ENCODE assay signal across 8 mouse cellular contexts in genomic region chr7:46096136-46096535, GRCm38 (mm10). TPM values are rescaled to one million over a fixed set of nuclear protein-coding genes. Genes with fewer than 3 reads are reported as not detected.
DNase-seq lines count a peak whose midpoint lies in the region; ATAC-seq and TF ChIP-seq lines count a peak whose summit lies in the region.

No protein-coding gene starts in this region.

- H3K9ac ChIP-seq in intestine, postnatal 0 days (ENCODE audit: low read depth, low read length): no peak overlapping the region
- no peak overlapping the region for H3K9ac ChIP-seq in liver, postnatal 0 days (replicated peaks)

- no peak for TF ChIP-seq EP300 in liver, postnatal 0 days (IDR thresholded peaks at IDR 0.05; ENCODE audit: low read depth)

- 2% methylated on average over 4 of the region's 4 CpGs for WGBS in intestine, postnatal 0 days
- 6% methylated on average over 4 of the region's 4 CpGs for whole genome bisulfite sequencing in liver, postnatal 0 days (ENCODE audit: insufficient replicate concordance)

- TF ChIP-seq CTCF in E14TG2a.4 (conservative IDR thresholded peaks at IDR 0.05; ENCODE audit: low read length): peak; percentile 84
- TF ChIP-seq CTCF in cortical plate, adult 2 months (IDR thresholded peaks at IDR 0.05; ENCODE audit: extremely low read depth, insufficient read depth, low read length): peak; percentile 91
- TF ChIP-seq CTCF in intestine, postnatal 0 days (IDR thresholded peaks at IDR 0.05; ENCODE audit: low read depth): peak; percentile 96
- TF ChIP-seq CTCF in liver, postnatal 0 days (IDR thresholded peaks at IDR 0.05; ENCODE audit: low read depth): peak; percentile 91

- peak; percentile 65 for DNase-seq in adrenal gland, adult 2 months
- DNase-seq in gastrocnemius, postnatal 4 days (ENCODE audit: low spot score in 2 of 2): peak; percentile 58 to 62
- peak; percentile 73 for DNase-seq in liver, postnatal 0 days
- DNase-seq in ovary, adult 18-20 months (ENCODE audit: low spot score): peak; percentile 19
- DNase-seq in urinary bladder, postnatal 25 days (ENCODE audit: low spot score): peak; percentile 65

- no peak for TF ChIP-seq POLR2A in cortical plate, adult 2 months (IDR thresholded peaks at IDR 0.05; ENCODE audit: extremely low read depth, insufficient read depth, low read length)

- no peak overlapping the region for H3K4me2 ChIP-seq in intestine, postnatal 0 days (replicated peaks; ENCODE audit: low read depth)
- no peak overlapping the region for H3K4me2 ChIP-seq in liver, postnatal 0 days (ENCODE audit: low read depth, low read length)

- no peaks in the 10 kb centered on the region for H3K9me3 ChIP-seq in E14TG2a.4 (ENCODE audit: low read length)
- H3K9me3 ChIP-seq in intestine, postnatal 0 days (ENCODE audit: control insufficient read depth): no peaks in the 10 kb centered on the region
- H3K9me3 ChIP-seq in liver, postnatal 0 days (ENCODE audit: low read length): no peaks in the 10 kb centered on the region

- ATAC-seq in intestine, postnatal 0 days: peak; percentile 48
- ATAC-seq in liver, postnatal 0 days: peak; percentile 50; the same call in 1 of the 2 replicates

- peaks cover 36% of the 10 kb centered on the region for H3K27me3 ChIP-seq in E14TG2a.4 (ENCODE audit: insufficient read depth, low read length)
- 0 out of 2 replicates have a peak, but pooled peaks cover 7% of the 10 kb centered on the region for H3K27me3 ChIP-seq in intestine, postnatal 0 days (replicated peaks; ENCODE audit: control insufficient read depth, insufficient read depth, low read length)
- peaks cover 20% of the 10 kb centered on the region for H3K27me3 ChIP-seq in liver, postnatal 0 days (ENCODE audit: insufficient read depth, low read length)

- no peak overlapping the region for H3K27ac ChIP-seq in cortical plate, adult 2 months (ENCODE audit: insufficient read depth, low read length)
- H3K27ac ChIP-seq in intestine, postnatal 0 days (ENCODE audit: low read depth, low read length): no peak overlapping the region
- no peak overlapping the region for H3K27ac ChIP-seq in liver, postnatal 0 days (ENCODE audit: low read depth)

- H3K4me1 ChIP-seq in E14TG2a.4 (replicated peaks; ENCODE audit: low read depth, low read length): peaks cover 26% of the 10 kb centered on the region
- no peaks in the 10 kb centered on the region for H3K4me1 ChIP-seq in cortical plate, adult 2 months (ENCODE audit: control insufficient read depth, insufficient read depth, low read length)
- no peaks in the 10 kb centered on the region for H3K4me1 ChIP-seq in intestine, postnatal 0 days (replicated peaks; ENCODE audit: control insufficient read depth, insufficient read depth, low read length)
- H3K4me1 ChIP-seq in liver, postnatal 0 days (ENCODE audit: insufficient read depth): 0 out of 2 replicates have a peak, but pooled peaks cover 4% of the 10 kb centered on the region

- H3K4me3 ChIP-seq in E14TG2a.4 (replicated peaks; ENCODE audit: low read length): no peak overlapping the region
- no peak overlapping the region for H3K4me3 ChIP-seq in cortical plate, adult 2 months (ENCODE audit: insufficient read depth, low read length)
- no peak overlapping the region for H3K4me3 ChIP-seq in intestine, postnatal 0 days (ENCODE audit: low read depth, low read length)
- no peak overlapping the region for H3K4me3 ChIP-seq in liver, postnatal 0 days (ENCODE audit: low read depth, low read length)

- no peaks in the 10 kb centered on the region for H3K36me3 ChIP-seq in E14TG2a.4 (ENCODE audit: insufficient read depth, low read length)
- no peaks in the 10 kb centered on the region for H3K36me3 ChIP-seq in intestine, postnatal 0 days (ENCODE audit: control insufficient read depth, insufficient read depth)
- H3K36me3 ChIP-seq in liver, postnatal 0 days (replicated peaks; ENCODE audit: insufficient read depth, low read length): no peaks in the 10 kb centered on the region

RNA-seq across cellular contexts. Expression of gene Kcnj11, which starts 4.4 kb away (rescaled TPM):
- 1 to 10 TPM; 2.9 to 3.2 TPM for total RNA-seq in adrenal gland, adult 2 months (2021)
- 1.0 and 3.4 TPM in 2 replicates for polyA plus RNA-seq in adrenal gland, adult 2 months (2012; rRNA removed)
- polyA plus RNA-seq in cortical plate, adult 2 months (2012; rRNA removed): 44.6 and 51.0 TPM in 2 replicates
- 10 to 100 TPM; 41.4 to 45.1 TPM for total RNA-seq in gastrocnemius, postnatal 4 days (2021)
- polyA plus RNA-seq in intestine, postnatal 0 days (2015; fragmentation: Nextera tagmentation; extraction: Ambion mirVana): 0.21 and 0.24 TPM in 2 replicates
- polyA plus RNA-seq in liver, postnatal 0 days (2015; fragmentation: Nextera tagmentation; extraction: Ambion mirVana): not detected in 2 replicates

Comparison
In these comparisons a context has a peak if more than half of its experiments do, and no peak if none do; other contexts are left out.
1. DNase-seq: peak in every context shown above with its lines; median percentile 73 in liver, postnatal 0 days; 65 in adrenal gland, adult 2 months; 65 in urinary bladder, postnatal 25 days; 60 in gastrocnemius, postnatal 4 days; 19 in ovary, adult 18-20 months.
2. RNA of gene Kcnj11, which starts 4.4 kb away (polyA plus RNA-seq): 44.6 to 51.0 TPM in cortical plate, adult 2 months; 1.0 to 3.4 TPM in adrenal gland, adult 2 months, 0.21 to 0.24 TPM in intestine, postnatal 0 days and not detected in liver, postnatal 0 days; every median in the first group is over 10 times any median in the second.
3. Peak in every context shown above with its lines, with median percentiles within 50 percentile points of each other: CTCF ChIP-seq.